Mouse (Mus musculus) heart, postnatal 0 days (tissue): ENCODE results near the gene Ssbp2. TPM values are rescaled to one million over a fixed set of nuclear protein-coding genes. Genes with fewer than 3 reads are reported as not detected.
A peak's percentile ranks its signal among the peaks of the same experiment; 100 is the strongest.

Experiments used
- ATAC-seq: fragments of 200-750 bp; cut with Nextera tagmentation; 2 replicates; pipeline ENCODE4 v1.8.0; 2017; ENCODE audit warnings: low read depth, moderate number of reproducible peaks, moderate library complexity; ENCODE audit not compliant: insufficient read depth
- DNase-seq: peaks from one replicate; pipeline ENCODE4 v3.0.0-alpha.2; 2016; ENCODE audit warnings: low spot score
- H3K27ac ChIP-seq: fragments of 300-500 bp; sonication (generic); 2 replicates; pipeline ENCODE4 v1.5.1; 2014; ENCODE audit warnings: low read depth, mild to moderate bottlenecking
- H3K27me3 ChIP-seq: fragments of 300-500 bp; sonication (generic); 2 replicates; pipeline ENCODE4 v1.6.1; 2014; ENCODE audit warnings: low read length, mixed read lengths; ENCODE audit not compliant: control insufficient read depth, insufficient read depth
- H3K36me3 ChIP-seq: fragments of 300-500 bp; sonication (generic); replicated peaks from 2 replicates; pipeline ENCODE4 v1.6.1; 2014; ENCODE audit warnings: low read length, mixed read lengths; ENCODE audit not compliant: control insufficient read depth, insufficient read depth
- H3K4me1 ChIP-seq: fragments of 300-500 bp; sonication (generic); 2 replicates; pipeline ENCODE4 v1.6.1; 2014; ENCODE audit warnings: antibody characterized with exemption; ENCODE audit not compliant: control insufficient read depth, insufficient read depth
- H3K4me2 ChIP-seq: fragments of 300-500 bp; sonication (generic); 2 replicates; pipeline ENCODE4 v1.6.1; 2014; ENCODE audit warnings: low read depth, mild to moderate bottlenecking, low read length, moderate library complexity
- H3K4me3 ChIP-seq: fragments of 300-500 bp; sonication (generic); 2 replicates; pipeline ENCODE4 v1.5.1; 2014; ENCODE audit warnings: low read depth, low read length
- H3K9ac ChIP-seq: fragments of 300-500 bp; sonication (generic); replicated peaks from 2 replicates; pipeline ENCODE4 v1.6.1; 2014; ENCODE audit warnings: low read depth, low read length, mixed read lengths
- H3K9me3 ChIP-seq: fragments of 300-500 bp; sonication (generic); replicated peaks from 2 replicates; pipeline ENCODE4 v1.6.1; 2016; ENCODE audit warnings: low read length; ENCODE audit not compliant: control insufficient read depth
- CTCF ChIP-seq: IDR thresholded peaks from 2 replicates; pipeline ENCODE4 v1.5.1; 2016; ENCODE audit warnings: antibody characterized with exemption, control low read depth, low read depth
- EP300 ChIP-seq: IDR thresholded peaks from 2 replicates; pipeline ENCODE4 v1.6.1; 2016; ENCODE audit warnings: antibody characterized with exemption, low read depth
- WGBS: fragments of 180-500 bp; shearing (Covaris S2); extraction: QIAGEN DNeasy Blood & Tissue Kit; methylation state at CpG from one replicate; pipeline ENCODE4 v1.1.7; 2014; 5-methylcytosine and 5-hydroxymethylcytosine counted together
- polyA plus RNA-seq: library from polyadenylated mRNA; unstranded; fragments of >200 nt; fragmentation: Nextera tagmentation; extraction: Ambion mirVana; gene quantifications from 2 replicates; pipeline ENCODE4 v1.2.1, GENCODE M21; 2015
- total RNA-seq: library from RNA; depleted of rRNA; stranded (reverse); fragments of >200 nt; gene quantifications from 2 replicates; pipeline ENCODE4 v1.2.3, GENCODE M21; 2014; ENCODE audit warnings: low replicate concordance

Gene Ssbp2
- total and polyA plus RNA-seq, 2 experiments from 2014 or later = 70.8 to 74.2 TPM

GRCm38 (mm10) chr13:91662751-91663150, 202.7 kb downstream of the Ssbp2 start:
- no peaks in the 10 kb centered on the region for H3K9me3 ChIP-seq
- no peak overlapping the region for H3K27ac ChIP-seq
- no peak overlapping the region for H3K4me2 ChIP-seq
- H3K36me3 ChIP-seq = no peaks in the 10 kb centered on the region
- no peak for ATAC-seq
- TF ChIP-seq EP300 (no peak), CTCF (no peak)
- DNase-seq = no peak
- H3K4me3 ChIP-seq = no peak overlapping the region
- H3K9ac ChIP-seq = no peak overlapping the region
- WGBS = 63% methylated on average over 2 of the region's 2 CpGs
- H3K4me1 ChIP-seq = no peaks in the 10 kb centered on the region
- H3K27me3 ChIP-seq = no peaks in the 10 kb centered on the region

- Histone ChIP-seq H3K9ac (no peak overlapping the region), H3K4me1 (no peaks in the 10 kb centered on the region), H3K4me3 (no peak overlapping the region), H3K4me2 (no peak overlapping the region), H3K27ac (no peak overlapping the region), H3K9me3 (no peaks in the 10 kb centered on the region), H3K27me3 (no peaks in the 10 kb centered on the region), H3K36me3 (no peaks in the 10 kb centered on the region)
- 67% methylated on average over 3 of the region's 3 CpGs for WGBS
- DNase-seq (no peak), ATAC-seq (no peak)
- TF ChIP-seq CTCF (no peak), EP300 (no peak)
Observed at GRCm38 (mm10) chr13:91673241-91673640, 213.2 kb downstream of the Ssbp2 start.

- DNase-seq = no peak
- Histone ChIP-seq H3K4me1 (0 out of 2 replicates have a peak, but pooled peaks cover 5% of the 10 kb centered on the region), H3K36me3 (no peaks in the 10 kb centered on the region), H3K4me3 (no peak overlapping the region), H3K9me3 (no peaks in the 10 kb centered on the region), H3K4me2 (no peak overlapping the region), H3K27ac (no peak overlapping the region), H3K27me3 (no peaks in the 10 kb centered on the region), H3K9ac (no peak overlapping the region)
- no peak for ATAC-seq
- TF ChIP-seq CTCF = no peak
- TF ChIP-seq EP300 = no peak
- 82% methylated on average over 8 of the region's 8 CpGs for WGBS
Observed at GRCm38 (mm10) chr13:91680764-91681437, 220.8 kb downstream of the Ssbp2 start.

GRCm38 (mm10) chr13:91681474-91681873, 221.4 kb downstream of the Ssbp2 start:
- no peak for TF ChIP-seq EP300
- no peak for TF ChIP-seq CTCF
- Histone ChIP-seq H3K4me2 (no peak overlapping the region), H3K9ac (no peak overlapping the region), H3K4me1 (0 out of 2 replicates have a peak, but pooled peaks cover 5% of the 10 kb centered on the region), H3K9me3 (no peaks in the 10 kb centered on the region), H3K27ac (no peak overlapping the region), H3K36me3 (no peaks in the 10 kb centered on the region), H3K27me3 (no peaks in the 10 kb centered on the region), H3K4me3 (no peak overlapping the region)
- 81% methylated on average over 3 of the region's 3 CpGs for WGBS
- ATAC-seq (no peak), DNase-seq (no peak)

GRCm38 (mm10) chr13:91690118-91690517, 230.0 kb downstream of the Ssbp2 start:
- H3K9ac ChIP-seq = no peak overlapping the region
- TF ChIP-seq CTCF (no peak), EP300 (no peak)
- DNase-seq (no peak), ATAC-seq (no peak)
- peaks cover 3% of the 10 kb centered on the region; the same call in 1 of the 2 replicates for H3K36me3 ChIP-seq
- no peak overlapping the region for H3K4me3 ChIP-seq
- no peaks in the 10 kb centered on the region for H3K27me3 ChIP-seq
- 85% methylated on average over 5 of the region's 5 CpGs for WGBS
- H3K4me2 ChIP-seq = no peak overlapping the region
- H3K4me1 ChIP-seq = 0 out of 2 replicates have a peak, but pooled peaks cover 7% of the 10 kb centered on the region
- H3K27ac ChIP-seq = no peak overlapping the region
- no peaks in the 10 kb centered on the region for H3K9me3 ChIP-seq

GRCm38 (mm10) chr13:91693615-91694014, 233.5 kb downstream of the Ssbp2 start:
- Histone ChIP-seq H3K9me3 (no peaks in the 10 kb centered on the region), H3K27me3 (no peaks in the 10 kb centered on the region), H3K9ac (no peak overlapping the region), H3K36me3 (peaks cover 3% of the 10 kb centered on the region; the same call in 1 of the 2 replicates), H3K4me3 (no peak overlapping the region), H3K27ac (0 out of 2 replicates have a peak overlapping the region, but pooled peaks have one; percentile 2), H3K4me2 (no peak overlapping the region), H3K4me1 (peaks cover 18% of the 10 kb centered on the region; the same call in 1 of the 2 replicates)
- WGBS = 54% methylated on average over 7 of the region's 7 CpGs
- DNase-seq = no peak
- no peak for ATAC-seq
- TF ChIP-seq EP300 = no peak
